Mouse (Mus musculus) cerebellum, postnatal 4 days (tissue): ENCODE data around the gene Sfxn1.
A peak's percentile ranks its signal among the peaks of the same experiment; 100 is the strongest.

Source experiments
- DNase-seq, 2 experiments: peaks; one replicate each; pipeline ENCODE4 v3.0.0; 2022; ENCODE audit warnings: low spot score in 2 of 2, mixed read lengths in 1 of 2

Gene Sfxn1

DNA sequence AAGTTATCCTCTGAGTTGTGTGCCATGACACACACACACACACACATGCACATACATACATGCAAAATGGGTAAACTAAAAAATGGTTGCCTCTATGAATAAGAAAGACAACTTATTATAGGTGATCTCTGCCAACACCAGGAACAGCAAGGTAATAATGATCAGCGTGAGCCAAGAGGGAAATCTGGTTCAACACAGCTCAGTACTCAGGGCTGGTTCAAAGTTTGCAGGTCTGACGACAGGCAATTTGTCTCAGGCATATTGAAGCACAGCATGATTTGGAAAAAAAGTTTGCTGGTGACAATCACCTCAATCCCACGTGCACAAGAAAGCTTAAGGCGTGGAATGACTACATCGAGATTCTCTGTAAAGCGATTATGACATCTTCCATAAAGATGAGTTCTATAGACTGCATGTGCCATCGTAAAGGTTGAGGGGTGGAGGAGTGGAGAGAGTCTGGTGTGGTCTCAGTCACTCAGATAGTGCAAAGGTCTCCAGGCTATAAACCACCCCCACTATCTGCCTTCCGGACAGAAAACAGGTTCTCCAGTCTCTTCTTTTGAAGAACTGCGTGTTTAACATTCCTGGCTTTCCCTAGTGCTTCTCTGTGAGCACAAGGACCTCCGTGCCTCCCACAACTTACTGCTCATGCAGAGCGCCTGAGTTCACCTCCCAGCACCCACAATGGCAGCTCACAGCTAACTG, 6.0 kb downstream of the Sfxn1 start:
- no peak for DNase-seq

DNA sequence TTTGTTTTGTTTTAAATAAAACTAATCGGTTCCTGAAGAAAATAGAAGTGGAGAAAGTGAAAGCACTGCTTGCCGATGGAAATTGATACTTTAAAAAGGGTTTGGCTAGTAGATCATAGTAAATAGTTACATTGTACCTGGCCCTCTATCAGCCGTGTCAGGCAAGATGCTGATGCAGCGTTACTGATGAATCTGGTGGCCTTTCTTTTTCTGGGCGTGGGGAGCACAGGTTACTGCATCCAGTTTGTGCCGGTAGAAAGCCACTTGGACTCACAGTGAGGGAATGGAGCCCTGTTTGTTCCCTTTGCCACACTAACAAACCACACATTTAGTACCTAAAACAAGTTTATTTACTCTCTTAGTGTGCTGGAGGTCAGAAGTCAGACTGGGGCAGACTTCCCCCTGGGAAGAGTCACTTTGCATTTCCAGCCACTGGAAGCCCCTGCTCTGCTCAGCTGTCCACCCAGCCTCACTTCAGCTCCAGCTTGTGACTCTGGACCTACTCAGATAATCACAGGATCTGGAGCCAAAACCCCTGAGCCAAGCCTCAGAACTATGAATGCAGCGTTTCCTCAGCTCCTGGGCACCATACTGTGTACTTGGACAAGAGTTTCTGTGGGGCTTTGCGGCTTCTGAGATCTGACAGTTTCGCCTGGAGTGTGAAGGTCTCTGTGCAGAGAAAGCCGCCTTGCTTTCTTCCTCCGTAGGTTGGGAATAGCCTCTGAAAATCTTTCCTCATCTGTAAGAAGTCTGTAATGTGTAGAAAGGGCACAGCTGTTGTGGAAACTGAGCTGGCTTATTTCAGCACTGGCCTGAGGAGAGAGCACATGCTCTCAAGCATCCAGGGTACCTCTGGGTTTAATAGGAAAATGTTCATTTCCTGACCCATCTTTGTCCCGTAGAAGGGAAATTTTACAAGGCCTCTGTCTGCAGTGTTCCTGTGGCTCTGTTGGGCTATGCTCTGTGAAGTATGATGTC, 8.4 kb downstream of the Sfxn1 start:
- DNase-seq, result peak in 1 of 2 experiments; percentile 9

DNA sequence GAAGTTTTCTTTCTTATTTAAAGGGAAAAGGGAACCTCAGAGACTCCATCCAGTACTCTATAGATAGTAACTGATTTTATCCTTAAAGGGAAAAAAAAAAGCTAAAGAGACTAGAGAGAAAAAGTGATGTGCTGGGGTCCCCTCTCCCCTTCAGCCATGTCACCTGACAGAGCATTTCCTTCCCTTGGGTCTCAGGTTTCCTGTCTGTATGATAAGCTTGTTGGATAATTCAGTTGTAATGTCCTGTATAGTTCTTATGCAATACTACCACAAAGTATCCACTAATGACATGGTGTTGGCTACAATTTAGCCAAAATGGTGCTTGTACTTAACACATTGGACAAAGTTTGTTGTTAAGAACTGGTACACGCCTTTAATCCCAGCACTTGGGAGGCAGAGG, 9.1 kb downstream of the Sfxn1 start:
- no peak for DNase-seq

DNA sequence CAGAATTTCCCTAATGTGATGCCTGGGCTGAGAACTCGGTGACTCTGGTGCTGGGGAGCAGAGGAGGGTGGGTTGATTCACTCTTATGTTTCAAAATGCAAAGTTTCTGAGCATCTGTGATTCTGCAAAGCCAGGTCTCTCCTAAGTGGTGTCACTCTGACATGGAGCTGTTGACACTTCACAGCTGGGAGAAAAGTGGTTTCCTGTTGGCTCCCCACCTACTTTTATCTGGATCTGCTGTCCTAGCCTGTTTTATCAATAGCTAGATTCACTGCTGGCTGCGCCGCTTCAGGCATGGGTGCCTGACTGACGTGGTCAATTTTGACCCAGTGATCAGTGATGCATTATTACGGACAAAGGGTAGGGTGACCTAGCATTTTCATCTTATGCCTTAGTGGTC, 11.3 kb downstream of the Sfxn1 start:
- no peak for DNase-seq

DNA sequence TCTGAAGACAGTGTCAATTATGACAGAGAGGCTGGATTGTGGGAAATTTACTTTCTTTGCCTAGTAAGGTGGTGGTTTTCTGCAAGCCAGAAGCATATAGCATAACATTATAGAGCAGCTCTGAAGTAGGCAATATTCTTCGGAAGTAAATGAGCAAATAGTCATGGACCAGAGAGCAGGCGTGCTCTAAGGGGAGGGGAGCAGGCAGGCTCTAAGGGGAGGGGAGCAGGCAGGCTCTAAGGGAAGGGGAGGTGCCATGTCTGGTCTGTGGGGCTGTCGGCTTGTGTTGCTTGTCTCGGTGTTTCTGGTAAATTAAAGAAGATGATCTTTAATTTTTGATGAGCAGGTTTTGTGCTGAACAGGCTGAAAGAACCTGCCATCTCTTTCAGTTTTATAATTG, 12.5 kb downstream of the Sfxn1 start:
- no peak for DNase-seq

DNA sequence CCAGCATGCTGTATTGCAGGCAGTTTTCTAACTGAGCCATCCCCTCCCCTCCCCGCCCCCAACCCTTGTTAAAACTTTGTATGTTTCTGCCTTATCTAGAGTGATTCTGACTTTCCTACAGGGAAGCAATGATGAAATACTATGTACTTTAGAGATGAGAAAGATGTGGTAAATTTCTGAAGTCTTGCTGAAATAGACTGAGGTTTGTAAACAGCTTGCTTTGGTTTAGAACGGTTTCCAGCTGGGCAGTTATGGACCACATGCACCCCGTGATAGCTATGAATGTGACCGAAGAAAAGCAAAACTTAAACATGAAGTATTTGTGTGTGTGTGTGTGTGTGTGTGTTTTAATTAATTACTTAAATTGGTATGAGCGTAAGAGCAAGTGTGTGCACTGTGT, 13.2 kb downstream of the Sfxn1 start:
- no peak for DNase-seq

DNA sequence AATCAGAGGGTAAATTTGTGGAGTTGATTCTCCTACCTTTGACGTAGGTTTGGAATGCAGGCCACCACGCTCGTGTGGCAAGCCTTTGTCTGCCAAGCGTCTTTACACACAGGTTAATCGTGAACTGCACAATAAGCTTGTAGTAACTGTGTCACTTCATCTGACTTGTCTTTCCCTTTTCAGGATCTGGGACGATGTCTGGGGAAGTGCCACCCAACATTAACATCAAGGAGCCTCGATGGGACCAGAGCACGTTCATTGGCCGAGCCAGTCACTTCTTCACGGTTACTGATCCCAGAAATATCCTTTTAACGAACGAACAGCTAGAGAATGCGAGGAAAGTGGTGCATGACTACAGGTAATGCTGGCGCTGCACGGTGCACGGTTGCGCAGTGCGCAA, 13.6 kb downstream of the Sfxn1 start:
- DNase-seq, result no peak

DNA sequence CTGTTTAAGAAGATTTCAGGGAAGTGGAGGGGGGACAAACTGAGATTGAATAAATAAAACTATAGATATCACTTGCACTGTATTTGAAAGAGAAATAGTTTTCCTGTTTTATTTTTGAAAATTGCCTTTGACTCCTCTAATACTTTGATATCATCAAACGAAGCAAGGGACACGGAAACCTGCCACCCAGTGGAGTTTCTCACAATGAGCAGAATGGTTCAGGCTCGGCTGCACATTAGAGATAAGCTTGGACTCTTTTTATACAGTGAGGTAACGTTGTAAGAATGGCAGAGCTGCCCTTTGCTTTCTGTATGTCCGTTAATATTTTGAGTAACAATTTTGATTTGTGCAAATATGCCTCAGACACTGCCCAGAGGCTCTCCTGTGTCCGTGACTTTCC, 20.1 kb downstream of the Sfxn1 start:
- no peak for DNase-seq

DNA sequence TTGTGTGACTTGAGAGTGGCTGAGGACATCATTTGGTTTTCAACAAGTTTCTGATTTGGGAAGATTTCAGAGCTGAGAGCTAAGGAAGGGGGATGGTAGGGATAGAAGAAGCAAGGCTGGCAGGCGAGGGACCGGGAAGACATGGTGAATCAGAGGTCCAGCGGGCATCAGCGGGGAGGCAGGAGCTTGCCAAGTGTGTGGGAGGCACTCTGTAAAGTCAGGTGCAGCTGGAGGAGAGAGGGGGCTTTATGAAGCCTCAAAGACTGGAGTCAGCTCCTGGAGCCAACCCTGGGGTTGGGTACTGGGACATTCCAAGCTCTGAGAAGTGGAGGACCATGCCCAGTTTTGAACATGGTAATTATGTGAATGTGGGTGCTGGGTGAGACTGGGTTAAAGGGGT, 22.7 kb downstream of the Sfxn1 start:
- DNase-seq, result no peak

DNA sequence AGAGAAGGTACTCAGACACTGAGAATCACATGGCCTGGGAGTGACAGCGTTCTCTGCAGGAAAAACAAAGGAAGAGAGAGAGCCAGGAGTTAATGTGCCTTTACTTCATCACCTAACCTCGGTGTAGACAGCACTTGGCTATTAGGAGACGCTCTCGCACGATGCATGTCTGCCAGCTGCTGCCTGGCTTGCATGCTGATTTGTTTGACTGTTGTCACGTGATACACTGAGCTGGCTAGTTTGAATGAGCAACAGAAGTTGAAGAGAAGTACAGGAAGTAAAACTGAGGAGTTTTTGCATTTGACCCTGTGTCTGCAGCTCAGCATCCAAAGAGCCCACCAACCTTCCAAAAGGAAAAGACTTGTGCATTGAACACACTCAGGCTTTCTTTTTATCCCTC, 23.3 kb downstream of the Sfxn1 start:
- no peak for DNase-seq

DNA sequence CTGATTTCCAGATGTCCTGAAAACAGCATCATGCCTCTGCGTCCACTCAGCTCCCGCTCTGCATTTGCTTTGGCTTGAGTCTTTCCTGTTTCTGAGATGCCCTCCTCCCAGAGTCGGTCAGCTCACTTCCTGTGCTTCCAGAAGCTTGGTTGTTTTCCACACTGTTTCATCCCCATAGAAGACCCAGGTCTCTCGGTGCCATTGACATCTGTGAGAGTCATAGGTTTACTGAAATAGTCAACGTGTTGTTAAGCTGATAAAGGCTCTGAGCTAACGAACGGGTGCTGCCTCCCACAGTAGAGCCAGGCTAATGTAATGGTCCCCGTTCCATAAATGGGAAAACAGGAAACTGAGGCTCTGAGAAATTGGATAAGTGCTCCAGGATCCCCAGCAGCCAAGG, 24.1 kb downstream of the Sfxn1 start:
- no peak for DNase-seq

DNA sequence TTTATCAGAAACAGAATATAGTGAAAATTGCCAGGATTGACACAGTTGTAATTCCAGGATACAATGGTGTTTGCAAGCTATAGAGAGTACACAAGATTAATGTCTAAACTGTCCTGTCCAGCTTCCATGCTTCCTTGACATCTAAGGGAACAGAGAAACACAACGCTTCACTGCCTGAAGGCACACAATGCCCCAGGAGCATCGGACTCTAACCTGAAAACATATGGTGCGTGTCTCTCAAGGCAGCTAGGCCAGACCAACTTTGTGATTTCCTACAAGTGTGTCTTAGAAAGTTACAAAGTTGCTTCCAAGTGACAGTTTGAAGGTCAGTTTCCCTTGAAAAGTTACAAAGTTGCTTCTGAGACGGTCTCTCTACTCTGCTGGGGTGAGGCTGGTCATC, 25.6 kb downstream of the Sfxn1 start:
- no peak for DNase-seq

DNA sequence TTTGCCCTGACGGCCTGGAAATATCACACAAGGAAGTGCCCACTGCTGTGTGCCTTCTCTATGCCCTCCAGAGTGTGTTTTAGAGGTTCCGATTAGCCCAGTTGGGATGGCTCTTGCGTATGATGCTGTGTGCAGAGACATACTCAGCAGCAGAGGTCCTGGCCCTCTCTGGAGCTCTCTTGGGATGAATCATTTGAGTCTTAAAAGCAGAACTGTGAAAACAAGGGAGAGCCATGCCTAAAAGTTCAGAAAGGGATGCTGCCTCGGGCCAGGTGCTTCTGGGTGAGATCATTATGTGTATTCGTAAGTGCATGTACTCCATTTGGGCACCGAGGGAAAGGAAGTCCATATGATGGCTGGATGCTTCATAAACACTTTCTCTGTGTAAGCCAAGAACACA, 26.1 kb downstream of the Sfxn1 start:
- DNase-seq, result no peak

DNA sequence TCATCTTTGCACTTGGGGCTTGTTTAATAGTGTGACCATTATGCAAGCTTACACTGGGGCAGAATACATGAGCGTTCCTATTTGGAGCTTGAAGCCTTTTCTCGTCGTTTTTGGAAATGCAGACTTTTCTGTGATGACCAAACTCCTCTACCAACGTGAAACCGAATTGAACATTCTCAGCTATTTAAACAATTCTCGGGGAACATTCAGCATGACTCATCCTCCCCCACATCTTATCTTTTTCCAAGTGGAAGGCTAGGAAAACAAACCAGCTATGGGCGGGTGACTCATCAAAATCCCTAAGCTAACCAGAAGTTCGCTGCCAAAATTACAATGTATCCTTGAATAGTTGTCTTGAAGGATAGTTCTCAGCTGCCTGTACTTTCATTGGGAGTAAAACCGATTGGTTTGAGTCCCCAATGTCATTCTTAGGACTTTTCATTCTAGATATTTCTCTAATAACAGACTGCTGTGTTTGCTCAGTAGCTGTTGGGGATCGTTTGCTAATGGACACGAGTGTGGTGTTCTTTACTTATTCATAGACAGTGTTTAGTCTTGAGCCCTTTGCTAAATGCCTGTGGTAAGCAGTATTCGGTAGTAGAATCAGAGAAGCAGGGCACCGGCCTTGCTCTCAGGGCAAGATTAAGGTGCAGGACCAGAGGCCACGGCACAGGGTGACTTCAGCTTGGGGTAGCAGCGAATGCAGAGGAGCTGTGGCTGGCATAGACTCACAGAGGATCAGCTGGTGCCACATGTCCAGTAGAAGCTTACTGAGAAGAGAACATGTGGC, 29.6 kb downstream of the Sfxn1 start:
- no peak for DNase-seq

DNA sequence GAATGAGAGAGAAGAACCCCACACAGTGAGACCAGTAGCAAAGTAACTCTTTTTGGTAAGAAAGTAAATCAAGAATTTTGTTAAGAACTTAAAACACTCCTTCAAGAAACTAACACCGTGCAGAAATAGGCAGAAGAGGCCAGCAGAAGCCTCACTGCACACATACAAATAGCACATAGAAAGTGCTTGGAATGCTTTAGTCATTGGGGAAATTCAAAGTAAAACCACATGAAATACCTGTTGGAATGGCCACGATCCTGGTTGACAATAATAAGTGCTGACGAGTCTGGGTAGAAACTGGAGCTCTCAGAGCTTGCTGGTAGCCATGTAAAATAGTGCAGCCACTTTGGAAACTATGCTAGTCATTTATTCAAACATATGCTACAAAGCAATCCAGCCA, 30.4 kb downstream of the Sfxn1 start:
- DNase-seq, result no peak

DNA sequence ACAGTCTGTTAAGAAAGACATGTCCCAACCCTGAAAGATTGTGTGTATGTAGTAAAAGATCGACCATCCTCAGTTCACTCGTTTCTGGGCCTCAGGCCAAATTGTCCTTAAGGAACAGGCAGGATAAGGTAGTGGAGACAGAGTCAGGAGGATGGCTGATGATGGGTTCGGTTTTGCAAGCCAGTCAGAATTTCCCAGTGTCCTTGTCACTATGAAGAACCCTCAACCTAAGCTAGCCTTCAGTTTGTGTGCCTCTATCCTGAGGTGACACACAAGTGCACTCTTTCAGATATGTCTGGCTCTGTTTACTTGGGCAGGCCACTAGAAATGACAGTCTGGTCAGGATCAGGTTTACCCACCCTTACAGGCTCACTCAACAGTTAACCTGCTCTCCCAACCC, 31.6 kb downstream of the Sfxn1 start:
- DNase-seq, result no peak

DNA sequence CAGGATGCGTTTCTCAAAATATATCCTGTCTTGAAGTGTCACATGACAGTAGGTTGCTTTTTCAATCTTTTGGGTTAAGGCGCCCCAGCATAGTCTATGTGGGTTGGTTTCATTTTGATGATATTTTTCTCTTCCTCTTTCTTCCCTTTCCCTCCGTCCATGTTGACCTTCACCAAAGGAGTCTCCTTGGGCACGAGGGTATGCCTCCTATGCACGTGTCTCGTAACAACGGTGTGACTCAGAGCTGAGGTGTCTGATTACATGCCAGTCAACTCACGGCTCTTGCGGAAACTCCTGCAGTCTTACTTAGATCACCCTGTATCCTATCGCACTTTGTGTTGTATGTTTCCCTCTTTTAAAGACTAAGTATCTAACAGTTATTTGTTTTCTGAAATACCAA, 32.2 kb downstream of the Sfxn1 start:
- no peak for DNase-seq

DNA sequence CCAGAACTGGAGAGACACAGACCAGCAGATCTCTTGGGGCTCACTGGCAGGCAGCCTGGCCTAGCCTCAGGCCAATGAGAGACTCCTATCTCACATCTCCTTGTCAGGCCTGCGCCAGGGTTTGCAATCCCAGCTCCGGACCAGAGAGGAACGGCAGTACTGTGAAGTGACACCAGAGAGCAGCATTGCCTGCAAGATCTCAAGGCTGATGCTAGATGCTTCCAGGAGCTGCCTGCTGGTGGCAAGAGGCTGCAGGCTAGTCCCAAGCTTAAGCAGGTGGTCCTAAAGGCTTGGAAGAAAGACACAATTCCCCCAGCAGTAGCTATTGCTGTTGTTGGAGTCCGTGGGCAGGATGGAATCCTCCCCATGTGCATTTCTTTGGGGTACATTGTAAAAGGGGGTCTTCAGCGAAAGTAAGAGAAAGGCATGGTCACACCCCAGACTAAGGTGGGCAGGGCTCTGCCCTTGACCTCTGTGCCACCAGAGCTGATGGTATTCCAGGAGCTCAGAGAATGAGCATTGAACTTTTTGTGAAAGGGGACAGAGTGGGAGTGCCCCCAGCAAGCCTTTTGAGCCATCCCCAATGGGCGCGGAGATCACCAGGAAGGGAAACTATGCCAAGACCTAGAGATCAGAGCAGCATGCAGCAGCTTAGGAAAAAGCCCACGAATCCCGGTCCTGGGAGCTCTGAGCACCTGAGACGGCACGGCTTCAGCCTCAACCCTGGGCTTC, 42.3 kb downstream of the Sfxn1 start:
- peak; percentile 78 to 86 for DNase-seq

DNA sequence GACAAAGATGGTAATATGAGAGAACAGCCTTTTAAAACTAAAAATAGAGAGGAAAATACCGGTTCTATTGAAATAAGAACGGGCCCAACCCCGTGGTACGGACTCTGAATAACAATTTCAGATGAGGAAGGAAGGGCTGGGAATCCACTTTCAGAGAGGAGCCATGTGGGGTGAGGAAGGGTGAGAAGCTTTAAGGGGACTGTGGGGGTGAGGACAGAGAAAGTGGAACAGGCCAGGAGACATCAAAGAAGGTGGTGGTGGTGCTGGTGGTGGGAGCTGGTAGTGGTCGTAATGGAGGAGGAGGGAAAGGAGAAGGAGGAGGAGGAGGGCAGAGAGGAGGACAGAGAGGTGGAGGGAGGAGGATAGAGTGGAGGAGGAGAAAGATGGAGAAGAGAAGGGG, 43.3 kb downstream of the Sfxn1 start:
- no peak for DNase-seq

DNA sequence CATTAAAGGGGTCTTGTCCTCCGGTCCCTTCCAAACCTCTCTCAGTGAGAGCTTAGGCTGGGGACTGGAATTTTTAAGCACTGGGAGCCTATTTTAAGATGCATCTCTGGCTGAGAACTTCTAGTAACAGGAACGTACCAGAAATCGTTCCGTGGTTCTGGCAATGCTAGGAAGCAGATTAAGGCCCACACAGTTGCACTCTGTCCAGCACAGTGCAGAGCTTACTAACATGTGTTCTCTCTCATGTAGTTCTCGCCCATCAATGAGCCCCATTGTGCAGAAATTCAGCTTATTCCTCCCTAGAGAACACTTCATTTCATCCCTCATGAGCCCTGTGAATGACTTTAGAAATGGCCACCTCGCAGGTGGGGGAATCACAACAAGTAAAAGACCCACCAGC, 44.1 kb downstream of the Sfxn1 start:
- no peak for DNase-seq

DNA sequence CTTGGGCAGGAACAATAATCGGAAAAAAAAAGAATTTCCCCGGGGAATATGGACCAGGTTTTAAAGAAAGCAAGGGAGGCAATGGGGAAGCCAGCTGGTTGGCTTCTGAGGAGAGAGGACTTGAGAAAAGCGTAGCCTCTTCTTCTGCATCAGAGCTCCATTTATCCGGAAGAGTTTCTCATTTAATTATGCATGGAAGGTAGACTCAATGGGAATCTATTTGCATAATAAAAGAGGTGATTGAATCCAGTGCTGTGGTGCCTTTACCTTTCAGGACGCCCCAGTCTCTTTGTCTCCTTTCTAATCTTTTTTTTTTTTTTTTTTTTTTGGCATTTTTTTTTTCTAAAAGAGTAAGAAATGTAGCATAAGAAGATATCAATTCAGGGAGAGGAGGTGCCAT, 46.7 kb downstream of the Sfxn1 start:
- no peak for DNase-seq
